Mouse (Mus musculus) left cerebral cortex, adult 2 months (tissue): ENCODE results near the gene Ano6. TPM values are rescaled to one million over a fixed set of nuclear protein-coding genes. Genes with fewer than 3 reads are reported as not detected.

ENCODE experiments used
- DNase-seq, 2 experiments: peaks; one replicate each; pipeline ENCODE4 v3.0.0; 2021 to 2022; ENCODE audit warnings: low spot score in 2 of 2, mixed read lengths in 1 of 2; ENCODE audit errors: extremely low spot score in 1 of 2
- H3K27ac ChIP-seq: fragments of 200-600 bp; 2 replicates; pipeline ENCODE4 v1.8.1; 2022
- H3K4me3 ChIP-seq: fragments of 200-600 bp; 2 replicates; pipeline ENCODE4 v1.8.1; 2022
- CTCF ChIP-seq: fragments of 200-600 bp; IDR thresholded peaks from 2 replicates; pipeline ENCODE4 v1.8.1; 2022; ENCODE audit warnings: antibody characterized with exemption, mild to moderate bottlenecking, moderate library complexity
- intact Hi-C: fragments of 180-260 bp; cut with DNase I; formaldehyde crosslinking; loops from one replicate; pipeline ENCODE4 v1.15.1; 2025
- long read RNA-seq, 2 experiments: library from polyadenylated mRNA; stranded (forward); transcript quantifications; one replicate each; pipeline ENCODE4 v2.0.0; 2021; ENCODE audit warnings: borderline mapping rate in 2 of 2
- total RNA-seq, 2 experiments: library from RNA; stranded (reverse); gene quantifications; 2 replicates each; pipeline ENCODE4 v1.2.3; 2021

The Ano6 gene
- 10 to 100 TPM; 22.6 to 24.7 TPM for total RNA-seq
- long read RNA-seq, experiment 1, full-length matches to known transcripts = 19 of 28 reads
- long read RNA-seq, experiment 1, partial matches to known transcripts = 2 of 28 reads
- long read RNA-seq, experiment 1, other reads (novel, unspliced or antisense) = 7 of 28 reads
- long read RNA-seq, experiment 2, full-length matches to known transcripts = 22 of 37 reads
- long read RNA-seq, experiment 2, partial matches to known transcripts = 4 of 37 reads
- long read RNA-seq, experiment 2, other reads (novel, unspliced or antisense) = 11 of 37 reads

DNA sequence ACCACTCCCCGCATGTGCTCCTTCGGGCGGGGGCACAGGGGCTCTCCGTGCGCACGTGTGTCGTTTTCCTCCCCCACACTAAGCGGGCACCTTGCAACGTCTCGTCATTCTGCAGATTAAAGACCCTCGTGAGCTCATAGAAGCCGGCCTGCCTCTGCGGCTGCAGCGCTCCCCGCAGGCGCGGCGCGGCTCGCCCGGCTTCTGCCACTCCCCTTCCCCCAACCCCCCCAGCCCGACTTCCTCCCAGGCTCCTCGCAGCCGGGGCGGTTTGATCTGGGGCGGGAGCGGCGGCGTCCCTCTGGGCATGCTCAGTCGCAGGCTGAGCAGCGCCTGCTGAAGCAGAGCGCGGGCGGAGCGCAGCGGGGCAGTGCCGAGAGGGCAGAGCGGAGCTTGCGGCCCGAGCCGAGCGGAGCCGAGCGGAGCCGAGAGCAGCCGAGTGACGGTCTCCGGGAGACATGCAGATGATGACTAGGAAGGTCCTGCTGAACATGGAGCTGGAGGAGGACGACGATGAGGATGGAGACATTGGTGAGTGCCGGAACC, at the start of gene Ano6:
Ano6 (plus strand) TSS at position 315 of the 543 bp plus-strand sequence.
- Histone ChIP-seq H3K4me3 (peak within 1 kb of the TSS; percentile 78), H3K27ac (peak within 1 kb of the TSS; percentile 89)
- TF ChIP-seq CTCF = peak; percentile 15
- peak; percentile 94 for DNase-seq
- intact Hi-C loops = loop anchor here (1.0 to 5.0 kb wide), 4 partner anchors 42 to 495 kb away; no protein-coding TSS in a partner anchor

DNA sequence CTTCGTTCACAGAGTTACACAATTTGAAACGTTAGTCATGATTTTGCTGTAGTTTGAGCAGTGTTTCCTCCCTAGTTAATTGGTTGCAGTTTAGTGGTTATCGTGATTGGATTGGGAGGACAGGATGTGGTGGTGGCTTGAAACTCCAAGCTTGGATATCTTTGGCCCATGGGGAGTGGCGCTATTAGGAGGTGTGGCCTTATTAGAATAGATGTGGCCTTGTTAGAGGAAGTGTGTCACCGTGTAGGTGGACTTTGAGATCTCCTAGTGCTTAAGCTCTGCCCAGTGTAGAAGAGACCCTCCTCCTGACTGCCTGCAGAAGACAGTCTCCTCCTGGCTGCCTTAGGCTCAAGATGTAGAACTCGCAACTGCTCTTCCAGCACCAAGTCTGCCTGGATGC, 47.7 kb upstream of the Ano6 start:
- Histone ChIP-seq H3K4me3 (no peak overlapping the region), H3K27ac (no peak overlapping the region)
- intact Hi-C loops = no loop called here
- no peak for TF ChIP-seq CTCF
- DNase-seq = no peak

GRCm38 (mm10) chr15:95743856-95744255, 46.8 kb upstream of the Ano6 start:
- DNase-seq = no peak
- no peak overlapping the region for H3K27ac ChIP-seq
- intact Hi-C loops = no loop called here
- no peak for TF ChIP-seq CTCF
- H3K4me3 ChIP-seq = no peak overlapping the region

GRCm38 (mm10) chr15:95745346-95746106, 45.1 kb upstream of the Ano6 start:
- intact Hi-C loops = no loop called here
- Histone ChIP-seq H3K27ac (no peak overlapping the region), H3K4me3 (no peak overlapping the region)
- DNase-seq = no peak
- TF ChIP-seq CTCF = no peak

- no peak for TF ChIP-seq CTCF
- Histone ChIP-seq H3K4me3 (no peak overlapping the region), H3K27ac (no peak overlapping the region)
- intact Hi-C loops = no loop called here
- no peak for DNase-seq
Measured at GRCm38 (mm10) chr15:95746513-95746912, 44.1 kb upstream of the Ano6 start.

DNA sequence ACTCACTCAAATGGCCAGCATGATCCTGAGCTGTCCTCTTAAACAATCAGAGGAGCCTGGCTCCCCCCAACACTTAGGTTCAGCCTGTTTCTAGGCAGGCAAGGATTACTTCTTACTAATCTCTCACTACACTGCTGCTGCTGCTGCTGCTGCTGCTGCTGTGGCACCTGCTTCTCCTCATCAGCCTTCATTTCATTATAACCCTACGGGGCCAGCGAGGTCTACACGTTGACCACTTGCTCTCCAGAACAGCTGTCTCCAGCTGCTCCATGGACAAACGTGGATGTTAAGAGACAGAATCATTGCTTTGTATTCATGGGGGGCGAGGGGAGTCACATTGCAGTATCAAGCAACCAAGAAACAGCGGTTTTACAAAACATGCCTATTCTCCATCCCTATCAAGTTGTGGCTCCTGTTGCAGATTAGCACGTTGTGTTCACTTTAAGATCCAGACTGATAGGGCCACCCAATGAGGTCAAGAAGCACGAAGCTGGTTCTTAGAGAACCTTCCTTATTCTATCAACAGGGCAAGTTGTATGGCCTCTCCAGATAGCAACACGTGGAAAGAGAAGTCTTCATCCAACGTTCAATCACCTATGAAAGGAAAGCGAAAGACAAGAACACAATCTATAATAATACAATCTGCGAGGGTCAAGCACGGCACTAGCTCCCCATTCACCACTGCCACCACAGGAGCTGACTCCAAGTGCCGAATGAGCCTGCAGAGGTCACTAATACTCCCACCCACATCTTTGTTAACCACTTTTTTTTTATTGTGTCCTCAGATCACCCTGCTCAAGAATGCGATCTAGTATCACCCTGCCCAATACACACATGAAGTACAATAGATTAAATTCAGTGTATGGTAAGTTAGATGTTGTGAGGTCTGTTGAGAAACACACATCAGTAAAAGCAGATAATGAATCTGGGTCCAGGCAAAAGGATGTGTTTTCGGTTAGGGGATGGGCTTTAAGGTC, 43.4 kb upstream of the Ano6 start:
- DNase-seq = no peak
- no peak for TF ChIP-seq CTCF
- intact Hi-C loops = no loop called here
- H3K27ac ChIP-seq = no peak overlapping the region
- no peak overlapping the region for H3K4me3 ChIP-seq

DNA sequence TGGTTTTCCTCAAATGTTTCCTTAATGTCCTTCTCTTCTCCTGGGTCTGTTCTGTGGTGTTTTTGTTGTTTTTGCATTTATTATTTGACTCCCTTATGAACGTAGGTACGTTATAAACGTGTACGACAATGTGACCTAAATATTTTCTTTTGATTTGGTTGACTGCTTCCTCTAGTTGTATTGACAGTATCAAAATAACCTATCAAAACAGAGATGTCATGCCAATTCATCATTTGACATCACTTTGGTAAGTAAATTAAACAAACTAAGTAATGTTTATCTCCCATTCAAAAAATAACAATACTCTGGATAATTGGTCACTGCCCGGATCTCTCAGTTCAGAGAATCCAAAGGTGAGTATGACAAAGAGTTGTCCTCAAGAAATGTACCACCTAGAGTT, 41.4 kb upstream of the Ano6 start:
- Histone ChIP-seq H3K27ac (no peak overlapping the region), H3K4me3 (no peak overlapping the region)
- no peak for DNase-seq
- intact Hi-C loops = no loop called here
- TF ChIP-seq CTCF = no peak

DNA sequence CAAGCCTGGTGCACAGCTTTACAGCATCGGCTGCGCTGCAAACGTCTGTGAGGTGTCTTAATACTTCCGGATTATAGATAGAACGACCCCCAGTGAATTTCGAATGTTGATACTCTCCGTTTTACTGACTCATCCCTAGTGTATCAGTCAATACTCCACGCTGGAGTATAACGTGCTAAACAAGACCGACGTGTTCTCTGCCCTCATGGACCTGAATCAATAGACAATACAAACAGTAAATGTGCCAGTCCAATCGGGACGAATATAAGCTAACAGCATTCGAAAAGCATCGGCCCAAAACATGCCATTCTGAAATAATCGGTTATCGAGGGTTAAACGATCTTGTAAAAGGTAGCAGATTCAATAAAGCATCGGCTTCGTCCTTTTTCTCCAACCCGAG, 40.6 kb upstream of the Ano6 start:
- intact Hi-C loops = no loop called here
- no peak overlapping the region for H3K4me3 ChIP-seq
- DNase-seq = no peak
- no peak for TF ChIP-seq CTCF
- no peak overlapping the region for H3K27ac ChIP-seq

GRCm38 (mm10) chr15:95751832-95752676, 38.6 kb upstream of the Ano6 start:
- no peak for TF ChIP-seq CTCF
- intact Hi-C loops = no loop called here
- Histone ChIP-seq H3K27ac (no peak overlapping the region), H3K4me3 (no peak overlapping the region)
- DNase-seq = no peak

DNA sequence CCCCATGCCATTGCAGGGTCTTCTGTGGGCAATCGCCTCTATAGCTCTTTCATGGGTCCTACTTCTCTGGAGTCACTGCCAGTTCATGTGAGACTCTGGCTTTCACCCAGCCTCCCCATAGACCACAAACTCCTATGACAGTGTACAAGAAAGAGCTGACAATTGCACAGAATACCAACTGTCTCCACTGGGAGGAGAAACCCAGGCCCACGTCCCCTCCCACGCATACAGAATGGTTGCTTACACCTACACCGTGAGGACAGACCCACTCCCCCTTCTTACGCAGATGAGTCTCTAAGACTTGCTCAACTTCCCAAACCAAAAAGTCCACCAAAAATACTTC, 38.0 kb upstream of the Ano6 start:
- no peak for DNase-seq
- no peak for TF ChIP-seq CTCF
- Histone ChIP-seq H3K4me3 (no peak overlapping the region), H3K27ac (no peak overlapping the region)
- intact Hi-C loops = no loop called here

DNA sequence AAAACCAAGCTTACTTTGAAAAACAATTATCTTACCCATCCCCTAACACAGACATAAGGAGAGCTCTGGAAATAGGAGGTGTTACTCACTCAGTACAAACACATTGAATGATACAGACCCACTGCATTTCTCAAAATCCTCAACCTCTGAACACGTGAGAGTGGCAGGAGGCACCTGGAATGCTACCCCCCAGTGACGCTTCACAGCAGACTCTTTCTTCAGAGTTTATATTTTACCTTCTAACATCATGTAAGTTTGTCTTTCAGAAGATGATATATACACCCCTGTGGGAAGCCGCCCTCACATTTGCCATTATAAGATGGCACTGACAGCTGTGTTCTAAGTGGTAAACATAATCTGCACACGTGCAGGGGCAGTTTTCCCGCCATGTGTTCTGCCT, 37.6 kb upstream of the Ano6 start:
- TF ChIP-seq CTCF = no peak
- DNase-seq = no peak
- H3K27ac ChIP-seq = no peak overlapping the region
- no peak overlapping the region for H3K4me3 ChIP-seq
- intact Hi-C loops = no loop called here
